Mouse (Mus musculus): ENCODE data around the gene Rnf225. TPM values are rescaled to one million over a fixed set of nuclear protein-coding genes. Genes with fewer than 3 reads are reported as not detected.

Rnf225 gene
- total and polyA plus RNA-seq, 2 experiments from 2014 or later = 0.75 to 1.8 TPM

GRCm38 (mm10) chr7:12980291-12980690, 53.1 kb downstream of the Rnf225 start:
- DNase-seq = no peak
- Histone ChIP-seq H3K4me1 (ENCODE audit: insufficient read depth) (peaks cover 13% of the 10 kb centered on the region; the same call in 1 of the 2 replicates), H3K9ac (no peak overlapping the region), H3K9me3 (ENCODE audit: low read length) (no peaks in the 10 kb centered on the region), H3K36me3 (ENCODE audit: insufficient read depth) (0 out of 2 replicates have a peak, but pooled peaks cover 3% of the 10 kb centered on the region), H3K4me3 (ENCODE audit: low read depth, low read length) (no peak overlapping the region), H3K27ac (ENCODE audit: low read depth, low read length) (no peak overlapping the region), H3K27me3 (ENCODE audit: insufficient read depth, low read length) (no peaks in the 10 kb centered on the region), H3K4me2 (ENCODE audit: low read depth) (no peak overlapping the region)
- 89% methylated on average over 7 of the region's 7 CpGs for WGBS
- no peak for TF ChIP-seq CTCF (IDR thresholded peaks at IDR 0.05; ENCODE audit: low read depth)
- no peak for ATAC-seq

Other genes with a start within 250 kb of the Rnf225 start
- gene Vmn2r55, start 242.4 kb upstream of the Rnf225 start, total RNA-seq (2014; rRNA removed) = not detected in 2 replicates
- not detected in 2 replicates for gene Vmn2r55, start 242.4 kb upstream of the Rnf225 start, polyA plus RNA-seq (2015; fragmentation: Nextera tagmentation; extraction: Ambion mirVana)
- 0.10 and 0.15 TPM in 2 replicates for gene Vmn2r56, start 192.4 kb upstream of the Rnf225 start, total RNA-seq (2014; rRNA removed)
- gene Vmn2r56, start 192.4 kb upstream of the Rnf225 start, polyA plus RNA-seq (2015; fragmentation: Nextera tagmentation; extraction: Ambion mirVana) = 0.02 TPM in 1 of 2 replicates, not detected in the other
- 28.4 and 36.7 TPM in 2 replicates for gene Zscan18, start 123.8 kb upstream of the Rnf225 start, total RNA-seq (2014; rRNA removed)
- gene Zscan18, start 123.8 kb upstream of the Rnf225 start, polyA plus RNA-seq (2015; fragmentation: Nextera tagmentation; extraction: Ambion mirVana) = 13.3 and 17.8 TPM in 2 replicates
- gene Zfp329, start 108.6 kb upstream of the Rnf225 start, total RNA-seq (2014; rRNA removed) = 20.6 and 26.6 TPM in 2 replicates
- gene Zfp329, start 108.6 kb upstream of the Rnf225 start, polyA plus RNA-seq (2015; fragmentation: Nextera tagmentation; extraction: Ambion mirVana) = 8.1 and 14.2 TPM in 2 replicates
- 34.9 and 43.2 TPM in 2 replicates for gene Zfp110, start 92.7 kb upstream of the Rnf225 start, total RNA-seq (2014; rRNA removed)
- gene Zfp110, start 92.7 kb upstream of the Rnf225 start, polyA plus RNA-seq (2015; fragmentation: Nextera tagmentation; extraction: Ambion mirVana) = 15.4 and 18.5 TPM in 2 replicates
- 17.7 and 18.5 TPM in 2 replicates for gene Zfp128, start 46.2 kb upstream of the Rnf225 start, total RNA-seq (2014; rRNA removed)
- 1.5 and 2.0 TPM in 2 replicates for gene Zfp128, start 46.2 kb upstream of the Rnf225 start, polyA plus RNA-seq (2015; fragmentation: Nextera tagmentation; extraction: Ambion mirVana)
- gene Zscan22, start 29.6 kb upstream of the Rnf225 start, total RNA-seq (2014; rRNA removed) = 7.0 and 8.3 TPM in 2 replicates
- gene Zscan22, start 29.6 kb upstream of the Rnf225 start, polyA plus RNA-seq (2015; fragmentation: Nextera tagmentation; extraction: Ambion mirVana) = 2.8 and 3.5 TPM in 2 replicates
- gene Rps5, start 5.1 kb upstream of the Rnf225 start, total RNA-seq (2014; rRNA removed) = 1,758 and 2,185 TPM in 2 replicates
- gene Rps5, start 5.1 kb upstream of the Rnf225 start, polyA plus RNA-seq (2015; fragmentation: Nextera tagmentation; extraction: Ambion mirVana) = 679 and 877 TPM in 2 replicates
- 32.9 and 47.7 TPM in 2 replicates for gene Zfp324, start 38.4 kb downstream of the Rnf225 start, total RNA-seq (2014; rRNA removed)
- 6.8 and 8.8 TPM in 2 replicates for gene Zfp324, start 38.4 kb downstream of the Rnf225 start, polyA plus RNA-seq (2015; fragmentation: Nextera tagmentation; extraction: Ambion mirVana)
- gene Zfp446, start 50.4 kb downstream of the Rnf225 start, total RNA-seq (2014; rRNA removed) = 7.5 and 13.0 TPM in 2 replicates
- 6.0 and 8.2 TPM in 2 replicates for gene Zfp446, start 50.4 kb downstream of the Rnf225 start, polyA plus RNA-seq (2015; fragmentation: Nextera tagmentation; extraction: Ambion mirVana)
- gene Slc27a5, start 70.8 kb downstream of the Rnf225 start, total RNA-seq (2014; rRNA removed) = 0.23 and 0.43 TPM in 2 replicates
- gene Slc27a5, start 70.8 kb downstream of the Rnf225 start, polyA plus RNA-seq (2015; fragmentation: Nextera tagmentation; extraction: Ambion mirVana) = 0.08 and 0.18 TPM in 2 replicates
- gene Trim28, start 71.7 kb downstream of the Rnf225 start, total RNA-seq (2014; rRNA removed) = 430 and 485 TPM in 2 replicates
- gene Trim28, start 71.7 kb downstream of the Rnf225 start, polyA plus RNA-seq (2015; fragmentation: Nextera tagmentation; extraction: Ambion mirVana) = 209 and 211 TPM in 2 replicates
- gene Zbtb45, start 82.6 kb downstream of the Rnf225 start, total RNA-seq (2014; rRNA removed) = 32.8 and 33.3 TPM in 2 replicates
- 25.0 and 29.3 TPM in 2 replicates for gene Zbtb45, start 82.6 kb downstream of the Rnf225 start, polyA plus RNA-seq (2015; fragmentation: Nextera tagmentation; extraction: Ambion mirVana)
- gene Chmp2a, start 107.4 kb downstream of the Rnf225 start, total RNA-seq (2014; rRNA removed) = 131 and 160 TPM in 2 replicates
- 210 and 239 TPM in 2 replicates for gene Chmp2a, start 107.4 kb downstream of the Rnf225 start, polyA plus RNA-seq (2015; fragmentation: Nextera tagmentation; extraction: Ambion mirVana)
- gene Ube2m, start 110.9 kb downstream of the Rnf225 start, total RNA-seq (2014; rRNA removed) = 336 and 344 TPM in 2 replicates
- gene Ube2m, start 110.9 kb downstream of the Rnf225 start, polyA plus RNA-seq (2015; fragmentation: Nextera tagmentation; extraction: Ambion mirVana) = 130 and 132 TPM in 2 replicates
- gene Mzf1, start 127.3 kb downstream of the Rnf225 start, total RNA-seq (2014; rRNA removed) = 11.8 and 15.1 TPM in 2 replicates
- 10.1 and 12.9 TPM in 2 replicates for gene Mzf1, start 127.3 kb downstream of the Rnf225 start, polyA plus RNA-seq (2015; fragmentation: Nextera tagmentation; extraction: Ambion mirVana)
- gene Vmn1r85, start 167.8 kb downstream of the Rnf225 start, total RNA-seq (2014; rRNA removed) = 0.14 and 0.23 TPM in 2 replicates
- 0.05 and 0.12 TPM in 2 replicates for gene Vmn1r85, start 167.8 kb downstream of the Rnf225 start, polyA plus RNA-seq (2015; fragmentation: Nextera tagmentation; extraction: Ambion mirVana)
- not detected in 2 replicates for gene Vmn1r86, start 192.5 kb downstream of the Rnf225 start, total RNA-seq (2014; rRNA removed)
- gene Vmn1r86, start 192.5 kb downstream of the Rnf225 start, polyA plus RNA-seq (2015; fragmentation: Nextera tagmentation; extraction: Ambion mirVana) = not detected in 2 replicates
- not detected in 2 replicates for gene Vmn1r87, start 212.7 kb downstream of the Rnf225 start, total RNA-seq (2014; rRNA removed)
- not detected in 2 replicates for gene Vmn1r87, start 212.7 kb downstream of the Rnf225 start, polyA plus RNA-seq (2015; fragmentation: Nextera tagmentation; extraction: Ambion mirVana)
- not detected in 2 replicates for gene Vmn1r88, start 232.2 kb downstream of the Rnf225 start, total RNA-seq (2014; rRNA removed)
- gene Vmn1r88, start 232.2 kb downstream of the Rnf225 start, polyA plus RNA-seq (2015; fragmentation: Nextera tagmentation; extraction: Ambion mirVana) = not detected in 2 replicates

Data from forebrain, postnatal 0 days (tissue).